Mouse (Mus musculus): ENCODE measurements around the gene Gm10985. TPM values are rescaled to one million over a fixed set of nuclear protein-coding genes. Genes with fewer than 3 reads are reported as not detected.

Gene Gm10985
- not detected in 2 replicates for polyA plus RNA-seq (2016; fragmentation: Nextera tagmentation; extraction: Ambion mirVana)

GRCm38 (mm10) chr3:53844786-53845185 lies at the start of gene Gm10985:
Gene Gm10985 (plus strand): TSS chr3:53845086.
- 79% methylated on average over 2 of the region's 2 CpGs for WGBS

DNA sequence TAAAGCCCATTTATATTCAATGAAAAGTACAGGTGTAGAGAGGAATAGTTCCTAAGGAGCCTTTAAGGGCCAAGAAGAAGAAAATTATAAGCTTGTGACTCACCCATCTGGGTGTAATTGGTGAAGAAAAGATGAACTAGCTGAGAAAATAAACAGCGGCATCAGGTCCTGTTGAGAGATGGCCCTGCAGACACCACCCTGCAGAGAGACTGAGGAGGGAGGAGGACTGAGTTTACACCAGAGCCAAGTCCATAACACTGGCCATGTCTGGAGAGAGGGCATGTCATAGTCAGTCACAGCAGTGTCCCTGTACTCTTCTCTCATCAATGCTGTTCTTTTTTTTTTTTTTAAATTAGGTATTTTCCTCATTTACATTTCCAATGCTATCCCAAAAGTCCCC lies 48.0 kb upstream of the Gm10985 start:
- Histone ChIP-seq H3K27ac (no peak overlapping the region), H3K4me1 (no peaks in the 10 kb centered on the region), H3K4me3 (no peak overlapping the region), H3K9ac (no peak overlapping the region), H3K4me2 (replicated peaks) (no peak overlapping the region), H3K36me3 (no peaks in the 10 kb centered on the region), H3K27me3 (no peaks in the 10 kb centered on the region), H3K9me3 (no peaks in the 10 kb centered on the region)
- ATAC-seq (ENCODE audit: insufficient number of reproducible peaks, insufficient read depth, low FRiP score, low TSS enrichment), result no peak
- WGBS, result 90% methylated on average over 1 of the region's 1 CpGs

More at GRCm38 (mm10) chr3:53844786-53845185, at the start of gene Gm10985:
- H3K36me3 ChIP-seq, result no peaks in the 10 kb centered on the region
- no peak within 1 kb of the TSS for H3K9ac ChIP-seq
- H3K4me1 ChIP-seq, result no peaks in the 10 kb centered on the region
- no peak within 1 kb of the TSS for H3K4me3 ChIP-seq
- no peak within 1 kb of the TSS for H3K27ac ChIP-seq
- ATAC-seq (ENCODE audit: insufficient number of reproducible peaks, insufficient read depth, low FRiP score, low TSS enrichment), result no peak
- no peaks in the 10 kb centered on the region for H3K9me3 ChIP-seq
- no peak within 1 kb of the TSS for H3K4me2 ChIP-seq (replicated peaks)
- H3K27me3 ChIP-seq, result no peaks in the 10 kb centered on the region

- Histone ChIP-seq H3K27ac (no peak overlapping the region), H3K4me2 (replicated peaks) (no peak overlapping the region), H3K27me3 (no peaks in the 10 kb centered on the region), H3K4me3 (no peak overlapping the region), H3K9ac (no peak overlapping the region), H3K36me3 (no peaks in the 10 kb centered on the region), H3K4me1 (no peaks in the 10 kb centered on the region), H3K9me3 (no peaks in the 10 kb centered on the region)
- WGBS, result 55% methylated on average over 2 of the region's 2 CpGs
- no peak for ATAC-seq (ENCODE audit: insufficient number of reproducible peaks, insufficient read depth, low FRiP score, low TSS enrichment)
Measured at GRCm38 (mm10) chr3:53799671-53800070, 45.2 kb upstream of the Gm10985 start.

- Histone ChIP-seq H3K27me3 (no peaks in the 10 kb centered on the region), H3K9ac (no peak overlapping the region), H3K4me2 (replicated peaks) (no peak overlapping the region), H3K9me3 (no peaks in the 10 kb centered on the region), H3K27ac (no peak overlapping the region), H3K36me3 (no peaks in the 10 kb centered on the region), H3K4me3 (no peak overlapping the region), H3K4me1 (no peaks in the 10 kb centered on the region)
- ATAC-seq (ENCODE audit: insufficient number of reproducible peaks, insufficient read depth, low FRiP score, low TSS enrichment), result no peak
- WGBS, result 82% methylated on average over 7 of the region's 7 CpGs
Measured at GRCm38 (mm10) chr3:53813421-53813977, 31.4 kb upstream of the Gm10985 start.

DNA sequence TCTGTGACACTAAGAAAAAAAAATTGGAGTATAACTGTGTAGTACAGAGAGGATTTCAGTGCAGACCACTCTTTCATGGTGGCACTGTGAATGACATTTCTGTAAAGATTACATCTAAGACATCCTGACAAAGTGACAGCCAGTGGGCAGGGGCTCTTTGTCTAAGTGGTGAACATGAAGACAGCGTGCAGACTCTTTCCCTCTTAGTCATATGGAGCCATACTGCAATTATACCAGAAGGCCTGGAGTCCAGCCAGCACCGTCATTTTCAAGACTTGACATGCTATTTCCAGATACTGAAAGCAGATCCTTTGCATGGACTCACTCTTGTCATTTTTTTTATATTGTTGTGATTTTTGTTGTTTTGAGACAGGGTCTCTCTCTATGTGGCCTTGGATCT lies 10.6 kb upstream of the Gm10985 start:
- no peaks in the 10 kb centered on the region for H3K4me1 ChIP-seq
- H3K36me3 ChIP-seq, result no peaks in the 10 kb centered on the region
- no peak overlapping the region for H3K27ac ChIP-seq
- no peak overlapping the region for H3K4me2 ChIP-seq (replicated peaks)
- H3K9ac ChIP-seq, result no peak overlapping the region
- no peak for ATAC-seq (ENCODE audit: insufficient number of reproducible peaks, insufficient read depth, low FRiP score, low TSS enrichment)
- H3K4me3 ChIP-seq, result no peak overlapping the region
- 77% methylated on average over 2 of the region's 2 CpGs for WGBS
- H3K9me3 ChIP-seq, result no peaks in the 10 kb centered on the region
- no peaks in the 10 kb centered on the region for H3K27me3 ChIP-seq

GRCm38 (mm10) chr3:53846206-53846928 lies 1.5 kb downstream of the Gm10985 start:
- ATAC-seq (ENCODE audit: insufficient number of reproducible peaks, insufficient read depth, low FRiP score, low TSS enrichment), result no peak
- WGBS, result 76% methylated on average over 7 of the region's 7 CpGs
- H3K27me3 ChIP-seq, result no peaks in the 10 kb centered on the region

DNA sequence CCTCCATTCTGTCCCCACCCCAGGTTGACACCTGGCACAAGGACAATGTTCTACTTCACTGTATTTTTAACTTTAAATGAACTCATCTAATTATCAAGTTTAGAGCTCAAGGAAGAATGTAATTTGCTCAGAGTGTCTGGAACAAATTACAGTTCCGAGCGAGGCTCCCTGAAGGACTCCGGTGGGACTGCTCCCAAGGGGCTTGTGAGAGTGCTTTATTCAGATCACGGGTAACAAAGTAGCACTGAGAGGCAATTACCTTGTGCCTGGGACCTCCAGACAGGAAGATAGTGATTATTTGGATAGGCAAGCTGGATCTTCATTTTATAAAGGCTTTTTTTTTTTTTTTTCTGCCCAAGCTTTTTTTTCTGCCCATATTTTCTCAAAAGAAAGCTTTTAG lies 2.8 kb downstream of the Gm10985 start:
- no peak for ATAC-seq (ENCODE audit: insufficient number of reproducible peaks, insufficient read depth, low FRiP score, low TSS enrichment)
- Histone ChIP-seq H3K4me3 (no peak overlapping the region), H3K4me2 (replicated peaks) (no peak overlapping the region), H3K4me1 (no peaks in the 10 kb centered on the region), H3K9me3 (no peaks in the 10 kb centered on the region), H3K9ac (no peak overlapping the region), H3K27me3 (no peaks in the 10 kb centered on the region), H3K36me3 (no peaks in the 10 kb centered on the region), H3K27ac (no peak overlapping the region)
- 16% methylated on average over 4 of the region's 4 CpGs for WGBS

More at GRCm38 (mm10) chr3:53846206-53846928, 1.5 kb downstream of the Gm10985 start:
- H3K27ac ChIP-seq, result no peak overlapping the region
- H3K4me3 ChIP-seq, result no peak overlapping the region
- no peak overlapping the region for H3K4me2 ChIP-seq (replicated peaks)
- no peaks in the 10 kb centered on the region for H3K36me3 ChIP-seq
- no peaks in the 10 kb centered on the region for H3K9me3 ChIP-seq
- no peaks in the 10 kb centered on the region for H3K4me1 ChIP-seq
- H3K9ac ChIP-seq, result no peak overlapping the region

- Histone ChIP-seq H3K4me3 (no peak overlapping the region), H3K4me1 (no peaks in the 10 kb centered on the region), H3K27me3 (no peaks in the 10 kb centered on the region), H3K9me3 (no peaks in the 10 kb centered on the region), H3K27ac (no peak overlapping the region), H3K9ac (no peak overlapping the region), H3K4me2 (replicated peaks) (no peak overlapping the region), H3K36me3 (no peaks in the 10 kb centered on the region)
- no peak for ATAC-seq (ENCODE audit: insufficient number of reproducible peaks, insufficient read depth, low FRiP score, low TSS enrichment)
- 77% methylated on average over 11 of the region's 11 CpGs for WGBS
Measured at GRCm38 (mm10) chr3:53848262-53848661, 3.4 kb downstream of the Gm10985 start.

DNA sequence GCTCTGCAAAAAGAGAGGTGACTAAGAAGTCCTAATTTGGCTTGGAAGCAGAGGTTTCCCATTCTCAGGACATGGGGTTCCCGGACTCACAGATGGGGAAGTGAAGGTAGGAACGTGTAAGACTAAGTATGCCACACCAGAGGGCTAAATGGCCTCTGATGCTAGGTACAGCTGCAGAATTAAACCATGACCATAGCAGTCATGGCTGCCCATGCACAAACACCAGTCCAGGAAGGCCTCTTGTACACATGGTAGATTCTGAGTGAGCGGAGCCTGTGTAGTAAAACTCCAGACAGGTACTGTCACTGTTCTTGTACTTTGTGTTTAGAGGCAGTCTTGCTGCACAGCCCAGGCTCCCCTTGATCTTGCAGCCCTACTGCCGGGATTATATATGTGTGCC lies 9.4 kb downstream of the Gm10985 start:
- H3K9me3 ChIP-seq, result no peaks in the 10 kb centered on the region
- H3K36me3 ChIP-seq, result peaks cover 18% of the 10 kb centered on the region
- H3K4me1 ChIP-seq, result no peaks in the 10 kb centered on the region
- ATAC-seq (ENCODE audit: insufficient number of reproducible peaks, insufficient read depth, low FRiP score, low TSS enrichment), result no peak
- H3K27ac ChIP-seq, result no peak overlapping the region
- no peak overlapping the region for H3K9ac ChIP-seq
- no peaks in the 10 kb centered on the region for H3K27me3 ChIP-seq
- WGBS, result 84% methylated on average over 4 of the region's 4 CpGs
- no peak overlapping the region for H3K4me3 ChIP-seq
- no peak overlapping the region for H3K4me2 ChIP-seq (replicated peaks)

DNA sequence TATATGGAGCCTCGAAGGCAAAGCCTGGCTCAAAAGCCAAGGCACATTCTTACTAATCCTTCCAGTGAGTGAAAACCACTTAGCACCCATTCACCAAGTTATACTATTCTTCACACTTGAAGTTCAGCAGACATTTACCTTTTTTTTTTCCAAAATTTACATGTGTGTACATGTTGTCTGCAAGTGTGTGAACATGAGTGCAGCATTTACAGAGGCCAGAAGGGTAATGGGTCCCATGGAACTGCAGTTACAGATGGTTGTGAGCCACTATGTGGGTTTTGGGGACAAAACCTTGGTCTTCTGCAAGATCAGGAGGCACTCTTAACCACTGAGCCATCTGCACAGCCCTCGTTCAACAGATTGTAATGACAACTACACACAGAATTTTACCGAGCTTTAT lies 9.9 kb downstream of the Gm10985 start:
- H3K27ac ChIP-seq, result no peak overlapping the region
- H3K36me3 ChIP-seq, result peaks cover 24% of the 10 kb centered on the region
- no peak overlapping the region for H3K9ac ChIP-seq
- WGBS, result 90% methylated on average over 3 of the region's 3 CpGs
- H3K4me2 ChIP-seq (replicated peaks), result no peak overlapping the region
- H3K27me3 ChIP-seq, result no peaks in the 10 kb centered on the region
- no peak overlapping the region for H3K4me3 ChIP-seq
- no peaks in the 10 kb centered on the region for H3K4me1 ChIP-seq
- ATAC-seq (ENCODE audit: insufficient number of reproducible peaks, insufficient read depth, low FRiP score, low TSS enrichment), result no peak
- no peaks in the 10 kb centered on the region for H3K9me3 ChIP-seq

DNA sequence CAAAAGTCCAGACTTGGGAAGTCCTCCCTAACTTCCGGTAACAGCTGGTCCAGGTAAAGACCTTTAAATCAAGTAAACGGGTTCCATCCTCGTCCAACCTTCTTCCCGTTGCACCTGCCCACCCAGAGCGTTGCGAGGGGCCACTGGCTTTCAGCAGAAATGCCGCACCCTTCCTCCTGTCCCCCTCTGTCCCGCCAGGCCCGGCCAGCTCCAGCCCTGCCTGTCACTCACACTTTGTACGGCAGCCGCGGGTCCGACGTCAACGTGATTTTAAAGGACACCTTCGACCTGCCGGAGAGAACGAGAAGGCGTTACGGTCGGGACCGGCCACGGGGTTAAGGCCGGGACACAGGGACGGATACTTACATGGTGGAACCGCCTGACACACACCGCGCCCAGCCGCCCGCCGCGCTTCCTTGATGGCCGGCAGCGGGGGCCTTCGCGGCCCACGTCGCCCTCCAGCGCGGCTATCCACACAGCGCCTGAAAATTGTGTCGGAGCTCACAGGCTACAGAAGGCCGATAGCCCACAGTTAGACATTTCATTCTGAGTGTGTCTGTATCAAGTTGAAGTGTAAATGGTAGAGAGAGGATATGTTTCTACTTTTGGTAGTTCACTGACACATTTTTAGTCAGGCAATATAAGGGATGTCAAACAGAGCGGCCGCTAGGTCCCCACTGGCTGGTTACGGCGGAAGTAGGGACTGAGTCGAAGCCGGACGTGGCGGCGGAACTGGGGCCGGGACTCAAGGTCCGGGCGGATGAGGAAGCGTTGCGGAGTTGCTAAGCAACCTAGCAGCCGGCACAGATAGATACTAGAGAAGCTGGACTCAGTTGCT lies 18.7 kb downstream of the Gm10985 start, which contains the start of gene Ufm1:
TSS of gene Ufm1 (minus strand) at position 448 of the 838 bp plus-strand sequence.
- H3K27me3 ChIP-seq, result no peaks in the 10 kb centered on the region
- under 1% methylated on average over 58 of the region's 58 CpGs for WGBS
- H3K4me2 ChIP-seq (replicated peaks), result peak within 1 kb of the TSS; percentile 91
- H3K36me3 ChIP-seq, result peaks cover 25% of the 10 kb centered on the region
- 0 out of 2 replicates have a peak, but pooled peaks cover 3% of the 10 kb centered on the region for H3K4me1 ChIP-seq
- no peak within 1 kb of the TSS; the same call in 1 of the 2 replicates for H3K27ac ChIP-seq
- H3K4me3 ChIP-seq, result peak within 1 kb of the TSS; percentile 98
- peak; percentile 96 for ATAC-seq (ENCODE audit: insufficient number of reproducible peaks, insufficient read depth, low FRiP score, low TSS enrichment)
- peak within 1 kb of the TSS; percentile 84 for H3K9ac ChIP-seq
- H3K9me3 ChIP-seq, result no peaks in the 10 kb centered on the region

All from embryonic facial prominence, embryonic 12.5 days (tissue).